ENCODE assay signal across 8 mouse cellular contexts in genomic region chr2:30416649-30416965, GRCm38 (mm10). TPM values are rescaled to one million over a fixed set of nuclear protein-coding genes. Genes with fewer than 3 reads are reported as not detected.
DNase-seq lines count a peak whose midpoint lies in the region; ATAC-seq and TF ChIP-seq lines count a peak whose summit lies in the region.

No protein-coding gene starts in this region.

- H3K9me3 ChIP-seq in embryonic facial prominence, embryonic 11.5 days (replicated peaks; ENCODE audit: control insufficient read depth, low read length): no peaks in the 10 kb centered on the region
- no peaks in the 10 kb centered on the region for H3K9me3 ChIP-seq in intestine, embryonic 15.5 days
- H3K9me3 ChIP-seq in neural tube, embryonic 13.5 days: no peaks in the 10 kb centered on the region

- peaks cover 5% of the 10 kb centered on the region for H3K4me1 ChIP-seq in lung, adult 2 months (ENCODE audit: control insufficient read depth, insufficient read depth, low read length)
- peaks cover 14% of the 10 kb centered on the region for H3K4me1 ChIP-seq in embryonic facial prominence, embryonic 11.5 days (ENCODE audit: control insufficient read depth, insufficient read depth, low read length)
- peaks cover 28% of the 10 kb centered on the region for H3K4me1 ChIP-seq in intestine, embryonic 15.5 days (replicated peaks)
- peaks cover 68% of the 10 kb centered on the region for H3K4me1 ChIP-seq in neural tube, embryonic 13.5 days (replicated peaks)

- TF ChIP-seq CTCF in lung, adult 2 months (IDR thresholded peaks at IDR 0.05; ENCODE audit: insufficient read depth, low read length): no peak

- peak overlapping the region; percentile 97 for H3K27ac ChIP-seq in embryonic facial prominence, embryonic 11.5 days (replicated peaks; ENCODE audit: low read depth, low read length)
- H3K27ac ChIP-seq in intestine, embryonic 15.5 days: peak overlapping the region; percentile 97
- peak overlapping the region; percentile 98 for H3K27ac ChIP-seq in neural tube, embryonic 13.5 days (replicated peaks)

- ATAC-seq in embryonic facial prominence, embryonic 11.5 days (replicated peaks; ENCODE audit: insufficient number of reproducible peaks, low FRiP score, low TSS enrichment, low read depth): no peak
- no peak for ATAC-seq in intestine, embryonic 15.5 days
- no peak for ATAC-seq in neural tube, embryonic 13.5 days (ENCODE audit: low read depth)

- H3K4me2 ChIP-seq in embryonic facial prominence, embryonic 11.5 days (ENCODE audit: low read depth, low read length): peak overlapping the region; percentile 87
- H3K4me2 ChIP-seq in intestine, embryonic 15.5 days (replicated peaks): peak overlapping the region; percentile 86
- H3K4me2 ChIP-seq in neural tube, embryonic 13.5 days: peak overlapping the region; percentile 75

- no peaks in the 10 kb centered on the region for H3K36me3 ChIP-seq in embryonic facial prominence, embryonic 11.5 days (replicated peaks; ENCODE audit: control insufficient read depth, insufficient read depth, low read depth, low read length)
- no peaks in the 10 kb centered on the region for H3K36me3 ChIP-seq in intestine, embryonic 15.5 days
- H3K36me3 ChIP-seq in neural tube, embryonic 13.5 days: peaks cover 8% of the 10 kb centered on the region; the same call in 1 of the 2 replicates

- H3K4me3 ChIP-seq in lung, adult 2 months (replicated peaks; ENCODE audit: extremely low read depth, low read depth, low read length): peak overlapping the region; percentile 93
- H3K4me3 ChIP-seq in embryonic facial prominence, embryonic 11.5 days (ENCODE audit: low read depth, low read length): peak overlapping the region; percentile 73
- H3K4me3 ChIP-seq in intestine, embryonic 15.5 days (replicated peaks): peak overlapping the region; percentile 90
- H3K4me3 ChIP-seq in neural tube, embryonic 13.5 days: peak overlapping the region; percentile 81

- WGBS in lung, adult 2 months: 2% methylated on average over 7 of the region's 7 CpGs
- 0% methylated on average over 5 of the region's 7 CpGs for WGBS in embryonic facial prominence, embryonic 11.5 days
- WGBS in intestine, embryonic 15.5 days: under 1% methylated on average over 7 of the region's 7 CpGs
- 2% methylated on average over 7 of the region's 7 CpGs for WGBS in neural tube, embryonic 13.5 days

- no peak for TF ChIP-seq POLR2A in lung, adult 2 months (IDR thresholded peaks at IDR 0.05; ENCODE audit: borderline replicate concordance, extremely low read depth, low read depth, low read length)

- DNase-seq in lung, adult 2 months: no peak
- DNase-seq in lung, adult 18-20 months: no peak
- no peak for DNase-seq in embryonic facial prominence, embryonic 11.5 days (ENCODE audit: low spot score)
- no peak for DNase-seq in T-cell, adult 2 months (ENCODE audit: low spot score)
- no peak for DNase-seq in retina, embryonic 14.5 days (ENCODE audit: low spot score)
- no peak for DNase-seq in testis, postnatal 10 days (ENCODE audit: low spot score)

- H3K9ac ChIP-seq in embryonic facial prominence, embryonic 11.5 days (replicated peaks; ENCODE audit: low read length): peak overlapping the region; percentile 97
- H3K9ac ChIP-seq in intestine, embryonic 15.5 days: peak overlapping the region; percentile 96
- peak overlapping the region; percentile 90 for H3K9ac ChIP-seq in neural tube, embryonic 13.5 days

- no peaks in the 10 kb centered on the region for H3K27me3 ChIP-seq in embryonic facial prominence, embryonic 11.5 days (ENCODE audit: control insufficient read depth, insufficient read depth, low read length)
- no peaks in the 10 kb centered on the region for H3K27me3 ChIP-seq in intestine, embryonic 15.5 days (replicated peaks)
- H3K27me3 ChIP-seq in neural tube, embryonic 13.5 days: no peaks in the 10 kb centered on the region

RNA-seq across cellular contexts. Expression of gene Ptpa, which starts 0.8 kb away (rescaled TPM):
- 131 and 136 TPM in 2 replicates for polyA plus RNA-seq in lung, adult 2 months (2012; rRNA removed)
- 53.7 and 62.4 TPM in 2 replicates for polyA plus RNA-seq in embryonic facial prominence, embryonic 11.5 days (2014; fragmentation: Nextera tagmentation; extraction: Ambion mirVana)
- polyA plus RNA-seq in intestine, embryonic 15.5 days (2015; fragmentation: Nextera tagmentation; extraction: Ambion mirVana): 117 and 120 TPM in 2 replicates
- 124 and 126 TPM in 2 replicates for polyA plus RNA-seq in neural tube, embryonic 13.5 days (2015; fragmentation: Nextera tagmentation; extraction: Ambion mirVana)

RNA-seq across cellular contexts. Expression of gene Crat, which starts 1.0 kb away (rescaled TPM):
- polyA plus RNA-seq in lung, adult 2 months (2012; rRNA removed): 89.2 and 103 TPM in 2 replicates
- polyA plus RNA-seq in embryonic facial prominence, embryonic 11.5 days (2014; fragmentation: Nextera tagmentation; extraction: Ambion mirVana): 24.0 and 29.6 TPM in 2 replicates
- polyA plus RNA-seq in intestine, embryonic 15.5 days (2015; fragmentation: Nextera tagmentation; extraction: Ambion mirVana): 19.6 and 19.8 TPM in 2 replicates
- 22.2 and 23.0 TPM in 2 replicates for polyA plus RNA-seq in neural tube, embryonic 13.5 days (2015; fragmentation: Nextera tagmentation; extraction: Ambion mirVana)

RNA-seq across cellular contexts. Expression of gene Dolpp1, which starts 24.6 kb away (rescaled TPM):
- 49.1 and 55.6 TPM in 2 replicates for polyA plus RNA-seq in lung, adult 2 months (2012; rRNA removed)
- 29.1 and 33.4 TPM in 2 replicates for polyA plus RNA-seq in embryonic facial prominence, embryonic 11.5 days (2014; fragmentation: Nextera tagmentation; extraction: Ambion mirVana)
- polyA plus RNA-seq in intestine, embryonic 15.5 days (2015; fragmentation: Nextera tagmentation; extraction: Ambion mirVana): 44.5 and 50.9 TPM in 2 replicates
- 51.4 and 52.0 TPM in 2 replicates for polyA plus RNA-seq in neural tube, embryonic 13.5 days (2015; fragmentation: Nextera tagmentation; extraction: Ambion mirVana)

RNA-seq across cellular contexts. Expression of gene Miga2, which starts 52.6 kb away (rescaled TPM):
- polyA plus RNA-seq in lung, adult 2 months (2012; rRNA removed): 28.2 and 36.1 TPM in 2 replicates
- 15.6 and 18.0 TPM in 2 replicates for polyA plus RNA-seq in embryonic facial prominence, embryonic 11.5 days (2014; fragmentation: Nextera tagmentation; extraction: Ambion mirVana)
- 20.9 and 24.1 TPM in 2 replicates for polyA plus RNA-seq in intestine, embryonic 15.5 days (2015; fragmentation: Nextera tagmentation; extraction: Ambion mirVana)
- polyA plus RNA-seq in neural tube, embryonic 13.5 days (2015; fragmentation: Nextera tagmentation; extraction: Ambion mirVana): 26.0 and 26.3 TPM in 2 replicates

RNA-seq across cellular contexts. Expression of gene Ier5l, which starts 57.4 kb away (rescaled TPM):
- polyA plus RNA-seq in lung, adult 2 months (2012; rRNA removed): 12.6 and 22.5 TPM in 2 replicates
- 6.6 and 12.6 TPM in 2 replicates for polyA plus RNA-seq in embryonic facial prominence, embryonic 11.5 days (2014; fragmentation: Nextera tagmentation; extraction: Ambion mirVana)
- polyA plus RNA-seq in intestine, embryonic 15.5 days (2015; fragmentation: Nextera tagmentation; extraction: Ambion mirVana): 1.3 and 1.6 TPM in 2 replicates
- 2.1 and 3.1 TPM in 2 replicates for polyA plus RNA-seq in neural tube, embryonic 13.5 days (2015; fragmentation: Nextera tagmentation; extraction: Ambion mirVana)
